Mouse (Mus musculus): ENCODE results near the gene Gm49354. TPM values are rescaled to one million over a fixed set of nuclear protein-coding genes. Genes with fewer than 3 reads are reported as not detected.
"Not testable (repeated sequence)": the region's sequence is repeated elsewhere in the genome, so short reads cannot be mapped to it uniquely, and the experiment has no call there.

Gene Gm49354
- polyA plus RNA-seq, 1 experiment, result not detected

DNA sequence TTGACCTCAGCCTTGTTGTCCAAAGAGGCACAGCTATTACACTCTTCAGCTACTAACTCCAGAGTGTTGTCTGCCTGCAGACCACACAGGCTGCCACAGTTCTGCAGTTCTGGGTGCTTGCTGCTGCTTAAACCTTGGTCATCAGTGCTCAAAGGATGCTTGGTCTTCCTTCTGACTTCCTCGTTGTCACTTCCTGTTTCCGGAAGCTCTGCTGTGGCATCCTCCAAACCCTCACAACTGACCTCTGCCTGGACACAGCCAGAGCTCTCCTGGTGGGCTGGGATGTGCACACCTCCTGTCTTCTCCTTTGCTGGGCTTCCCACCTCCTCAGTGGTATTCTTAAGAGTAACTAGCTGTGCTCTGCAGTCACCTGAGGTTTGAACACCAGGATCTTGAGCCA lies 18.0 kb upstream of the Gm49354 start:
- H3K4me1 ChIP-seq (ENCODE audit: control insufficient read depth, insufficient read depth, low read length), result peaks cover 19% of the 10 kb centered on the region
- H3K27ac ChIP-seq (ENCODE audit: insufficient read depth, low read depth, low read length), result no peak overlapping the region
- TF ChIP-seq POLR2A (IDR thresholded peaks at IDR 0.05; ENCODE audit: borderline replicate concordance, low read depth, low read length) (no peak), CTCF (IDR thresholded peaks at IDR 0.05; ENCODE audit: low read depth, low read length) (no peak)
- no peak overlapping the region for H3K4me3 ChIP-seq (ENCODE audit: insufficient read depth, low read length)

DNA sequence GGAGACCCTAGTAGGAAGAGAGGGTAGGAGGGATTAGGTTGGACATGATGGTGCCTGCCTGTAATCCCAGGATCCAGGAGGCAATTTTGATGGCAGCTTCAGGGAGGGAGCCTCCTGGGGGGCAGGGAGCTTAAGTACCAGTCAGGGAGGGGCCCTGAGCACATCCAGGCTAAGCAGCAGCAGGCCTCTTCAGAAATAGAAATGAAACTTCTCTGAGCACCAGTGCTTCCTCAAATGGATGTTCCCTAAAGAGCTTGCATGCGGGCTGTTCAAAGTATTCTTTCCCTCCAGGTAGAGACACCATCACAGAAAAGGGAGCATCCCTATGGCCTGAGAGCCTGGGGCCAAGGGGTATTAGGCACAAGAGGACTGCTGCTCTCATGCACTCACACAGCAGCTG lies 16.3 kb upstream of the Gm49354 start:
- no peak for TF ChIP-seq POLR2A (IDR thresholded peaks at IDR 0.05; ENCODE audit: borderline replicate concordance, low read depth, low read length)
- no peak for TF ChIP-seq CTCF (IDR thresholded peaks at IDR 0.05; ENCODE audit: low read depth, low read length)
- H3K27ac ChIP-seq (ENCODE audit: insufficient read depth, low read depth, low read length), result no peak overlapping the region
- H3K4me3 ChIP-seq (ENCODE audit: insufficient read depth, low read length), result no peak overlapping the region
- H3K4me1 ChIP-seq (ENCODE audit: control insufficient read depth, insufficient read depth, low read length), result peaks cover 19% of the 10 kb centered on the region

DNA sequence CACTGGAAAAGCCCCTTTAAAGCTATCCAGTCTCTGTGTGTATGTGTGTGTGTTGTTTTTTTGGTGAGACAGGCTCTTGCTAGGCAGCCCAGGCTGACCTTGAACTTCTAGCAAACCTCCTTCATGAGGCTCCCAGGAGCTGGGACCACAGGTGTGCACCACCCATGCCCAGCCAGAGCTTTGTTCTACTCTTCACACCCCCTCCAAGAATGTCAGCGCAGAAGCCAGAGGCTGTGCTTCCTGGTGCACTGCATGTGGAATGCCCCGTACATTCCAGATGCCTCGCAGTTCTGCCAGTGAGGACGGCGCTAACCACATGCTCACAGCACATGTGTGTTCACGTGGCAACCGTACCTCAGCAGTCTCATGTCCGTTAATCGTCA lies 14.4 kb upstream of the Gm49354 start:
- Histone ChIP-seq H3K27ac (ENCODE audit: insufficient read depth, low read depth, low read length) (no peak overlapping the region), H3K4me1 (ENCODE audit: control insufficient read depth, insufficient read depth, low read length) (peaks cover 19% of the 10 kb centered on the region), H3K4me3 (ENCODE audit: insufficient read depth, low read length) (no peak overlapping the region)
- TF ChIP-seq CTCF (IDR thresholded peaks at IDR 0.05; ENCODE audit: low read depth, low read length) (no peak), POLR2A (IDR thresholded peaks at IDR 0.05; ENCODE audit: borderline replicate concordance, low read depth, low read length) (no peak)

DNA sequence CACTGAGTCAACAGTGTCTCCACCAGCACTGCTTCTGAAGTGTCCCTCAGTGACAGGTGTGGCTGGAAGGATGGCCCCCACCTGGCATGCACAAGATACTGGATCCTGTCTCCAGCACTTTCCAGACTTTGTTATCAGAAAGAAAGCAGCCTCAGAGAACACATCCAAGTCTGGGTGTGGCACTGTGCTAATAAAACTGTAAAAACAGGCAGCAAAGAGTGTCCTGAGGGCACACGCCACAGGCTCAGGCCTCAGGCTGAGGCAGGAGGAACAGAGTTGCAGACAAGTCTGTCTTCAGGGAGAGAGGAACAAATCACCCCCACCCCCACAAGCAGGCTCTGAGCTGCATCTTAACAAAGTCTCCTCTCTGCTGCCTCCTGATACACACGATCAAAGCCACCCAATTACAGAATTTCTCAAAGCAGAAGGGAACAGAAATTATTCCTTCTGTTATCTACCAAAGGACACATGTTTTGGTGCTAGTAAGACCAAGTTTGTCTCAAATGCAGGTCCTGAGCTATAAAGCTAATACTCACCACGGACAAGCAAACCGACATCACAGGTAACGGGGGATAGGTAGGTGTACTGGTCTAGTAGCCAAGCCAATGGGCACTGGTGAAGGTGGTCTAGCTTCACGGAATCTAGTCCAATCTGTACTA lies 13.9 kb upstream of the Gm49354 start:
- Histone ChIP-seq H3K4me3 (ENCODE audit: insufficient read depth, low read length) (no peak overlapping the region), H3K4me1 (ENCODE audit: control insufficient read depth, insufficient read depth, low read length) (peaks cover 19% of the 10 kb centered on the region), H3K27ac (ENCODE audit: insufficient read depth, low read depth, low read length) (no peak overlapping the region)
- TF ChIP-seq CTCF (IDR thresholded peaks at IDR 0.05; ENCODE audit: low read depth, low read length) (no peak), POLR2A (IDR thresholded peaks at IDR 0.05; ENCODE audit: borderline replicate concordance, low read depth, low read length) (no peak)

DNA sequence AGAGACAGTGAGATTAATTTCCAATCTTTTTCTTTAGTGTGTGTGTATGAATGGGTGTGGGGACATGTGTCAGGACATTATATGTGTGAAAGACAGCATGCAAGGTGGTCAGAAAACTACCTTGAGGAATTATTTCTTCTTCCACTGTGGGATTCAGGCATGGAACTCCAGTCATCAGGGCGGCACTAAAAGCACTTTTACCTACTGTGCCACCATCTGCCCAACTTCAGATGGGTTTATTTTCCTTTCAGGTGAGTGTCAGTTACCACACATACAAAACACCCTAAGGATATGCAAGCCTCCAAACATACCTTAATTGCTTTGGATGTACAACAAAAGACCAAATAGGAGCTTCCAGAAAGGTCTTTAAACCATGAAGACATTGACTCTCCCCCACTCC lies 12.7 kb upstream of the Gm49354 start:
- TF ChIP-seq CTCF (IDR thresholded peaks at IDR 0.05; ENCODE audit: low read depth, low read length) (no peak), POLR2A (IDR thresholded peaks at IDR 0.05; ENCODE audit: borderline replicate concordance, low read depth, low read length) (no peak)
- H3K4me3 ChIP-seq (ENCODE audit: insufficient read depth, low read length), result no peak overlapping the region
- peaks cover 13% of the 10 kb centered on the region for H3K4me1 ChIP-seq (ENCODE audit: control insufficient read depth, insufficient read depth, low read length)
- H3K27ac ChIP-seq (ENCODE audit: insufficient read depth, low read depth, low read length), result no peak overlapping the region

DNA sequence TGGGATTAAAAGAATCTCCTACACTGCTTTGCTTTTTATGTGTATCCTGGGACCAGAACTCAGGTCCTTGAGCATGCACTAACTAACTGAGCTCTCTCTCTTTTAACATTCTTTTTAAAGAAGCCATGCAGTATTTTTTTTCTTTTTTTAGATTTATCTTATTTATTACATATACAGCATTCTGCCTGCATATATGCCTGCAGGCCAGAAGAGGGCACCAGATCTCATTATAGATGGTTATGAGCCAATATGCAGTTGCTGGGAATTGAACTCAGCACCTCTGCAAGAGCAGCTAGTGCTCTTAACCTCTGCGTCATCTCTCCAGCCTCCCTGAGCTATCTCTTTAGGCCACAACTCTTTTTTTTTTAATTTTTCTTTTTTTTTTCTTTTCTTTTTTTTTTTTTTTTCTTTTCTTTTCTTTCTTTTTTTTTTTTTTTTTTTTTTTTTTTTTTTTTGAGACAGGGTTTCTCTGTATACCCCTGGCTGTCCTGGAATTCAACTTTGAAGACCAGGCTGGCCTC lies 2.2 kb downstream of the Gm49354 start:
- H3K27ac ChIP-seq (ENCODE audit: insufficient read depth, low read depth, low read length); H3K4me3 ChIP-seq (ENCODE audit: insufficient read depth, low read length): not testable (repeated sequence)
- peaks cover 15% of the 10 kb centered on the region for H3K4me1 ChIP-seq (ENCODE audit: control insufficient read depth, insufficient read depth, low read length)

DNA sequence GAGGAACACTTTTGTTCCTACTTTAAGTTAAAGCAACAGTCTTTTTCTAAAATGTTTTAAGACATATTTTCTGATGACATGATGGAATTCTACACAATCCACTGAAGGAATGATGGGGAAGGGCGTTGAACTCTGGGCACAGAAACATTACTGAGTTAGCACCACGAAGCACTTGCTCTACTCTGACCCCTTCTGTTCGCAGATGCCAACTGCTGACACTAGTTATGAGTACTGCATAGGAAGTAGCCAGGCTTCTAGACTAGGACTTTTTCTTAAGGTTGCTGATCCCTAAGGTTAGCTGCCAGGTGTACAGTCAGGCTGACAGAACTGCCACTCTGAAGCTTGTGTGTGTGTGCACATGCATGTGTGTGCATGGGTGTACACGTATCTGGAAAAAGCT lies 2.8 kb downstream of the Gm49354 start:
- TF ChIP-seq CTCF (IDR thresholded peaks at IDR 0.05; ENCODE audit: low read depth, low read length), result no peak
- no peak for TF ChIP-seq POLR2A (IDR thresholded peaks at IDR 0.05; ENCODE audit: borderline replicate concordance, low read depth, low read length)
- Histone ChIP-seq H3K4me1 (ENCODE audit: control insufficient read depth, insufficient read depth, low read length) (peaks cover 15% of the 10 kb centered on the region), H3K27ac (ENCODE audit: insufficient read depth, low read depth, low read length) (no peak overlapping the region), H3K4me3 (ENCODE audit: insufficient read depth, low read length) (no peak overlapping the region)

DNA sequence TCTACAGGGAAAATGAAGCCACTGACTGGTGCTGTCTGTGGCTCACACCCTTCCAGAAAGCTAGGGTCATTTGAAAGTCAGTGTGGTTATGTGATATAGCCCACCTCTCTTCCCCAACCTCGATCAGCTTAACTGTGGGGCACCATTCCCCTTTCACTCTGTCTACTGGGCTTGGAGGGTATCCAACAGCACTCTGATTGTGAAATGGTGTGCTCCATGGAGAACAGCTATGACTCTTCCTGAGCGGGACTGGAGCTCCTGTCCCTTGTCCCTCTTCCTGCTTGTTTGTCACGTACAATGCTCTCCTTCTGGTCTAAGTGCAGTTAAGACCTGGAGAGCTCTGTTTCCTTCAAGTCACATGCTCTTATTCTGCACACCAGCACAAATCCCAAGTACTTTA lies 6.9 kb downstream of the Gm49354 start:
- Histone ChIP-seq H3K4me1 (ENCODE audit: control insufficient read depth, insufficient read depth, low read length) (peaks cover 30% of the 10 kb centered on the region), H3K27ac (ENCODE audit: insufficient read depth, low read depth, low read length) (no peak overlapping the region), H3K4me3 (ENCODE audit: insufficient read depth, low read length) (no peak overlapping the region)
- TF ChIP-seq CTCF (IDR thresholded peaks at IDR 0.05; ENCODE audit: low read depth, low read length) (no peak), POLR2A (IDR thresholded peaks at IDR 0.05; ENCODE audit: borderline replicate concordance, low read depth, low read length) (no peak)

DNA sequence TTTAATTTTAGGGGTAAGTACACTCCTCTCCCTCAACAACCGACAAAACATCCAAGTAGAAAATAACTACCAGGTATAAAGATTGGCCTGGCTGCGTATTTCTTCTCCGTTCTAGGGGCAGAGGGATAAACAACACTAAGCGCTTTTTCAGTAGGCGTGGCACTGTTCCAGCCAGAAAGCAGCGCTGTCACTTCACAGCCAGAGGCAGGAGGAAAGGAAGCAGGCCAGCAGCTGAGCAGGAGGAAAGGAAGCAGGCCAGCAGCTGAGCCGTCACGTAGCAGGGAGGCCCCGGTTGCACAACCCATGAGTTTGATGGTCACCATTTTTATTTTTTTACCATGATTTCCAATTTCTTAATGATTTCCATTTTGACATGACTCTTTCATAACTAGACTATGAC lies 10.8 kb downstream of the Gm49354 start:
- TF ChIP-seq POLR2A (IDR thresholded peaks at IDR 0.05; ENCODE audit: borderline replicate concordance, low read depth, low read length), result no peak
- no peak for TF ChIP-seq CTCF (IDR thresholded peaks at IDR 0.05; ENCODE audit: low read depth, low read length)
- Histone ChIP-seq H3K4me3 (ENCODE audit: insufficient read depth, low read length) (no peak overlapping the region), H3K27ac (ENCODE audit: insufficient read depth, low read depth, low read length) (peak overlapping the region; percentile 85), H3K4me1 (ENCODE audit: control insufficient read depth, insufficient read depth, low read length) (peaks cover 38% of the 10 kb centered on the region)

DNA sequence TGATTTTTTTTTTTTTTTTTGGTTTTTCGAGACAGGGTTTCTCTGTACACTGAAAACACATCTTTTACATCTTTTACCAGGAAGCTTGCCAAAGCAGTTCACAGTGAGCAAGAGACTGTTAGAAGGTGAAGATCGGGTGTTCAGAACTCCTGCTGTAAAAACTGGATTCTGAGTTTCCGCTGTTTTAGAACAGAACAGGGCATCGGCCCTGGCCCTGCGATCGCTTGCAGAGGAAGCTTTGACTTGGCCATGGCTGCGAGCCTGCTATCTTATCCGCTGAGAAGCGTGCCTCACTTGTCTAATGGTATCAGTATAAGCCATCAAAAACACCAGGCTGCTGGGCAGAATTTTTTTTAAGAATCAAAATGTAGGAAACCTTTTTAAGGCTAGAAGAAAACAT lies 11.2 kb downstream of the Gm49354 start:
- H3K4me1 ChIP-seq (ENCODE audit: control insufficient read depth, insufficient read depth, low read length), result peaks cover 41% of the 10 kb centered on the region
- H3K27ac ChIP-seq (ENCODE audit: insufficient read depth, low read depth, low read length), result peak overlapping the region; percentile 85
- TF ChIP-seq POLR2A (IDR thresholded peaks at IDR 0.05; ENCODE audit: borderline replicate concordance, low read depth, low read length), result no peak
- TF ChIP-seq CTCF (IDR thresholded peaks at IDR 0.05; ENCODE audit: low read depth, low read length), result no peak
- peak overlapping the region; percentile 66 for H3K4me3 ChIP-seq (ENCODE audit: insufficient read depth, low read length)

DNA sequence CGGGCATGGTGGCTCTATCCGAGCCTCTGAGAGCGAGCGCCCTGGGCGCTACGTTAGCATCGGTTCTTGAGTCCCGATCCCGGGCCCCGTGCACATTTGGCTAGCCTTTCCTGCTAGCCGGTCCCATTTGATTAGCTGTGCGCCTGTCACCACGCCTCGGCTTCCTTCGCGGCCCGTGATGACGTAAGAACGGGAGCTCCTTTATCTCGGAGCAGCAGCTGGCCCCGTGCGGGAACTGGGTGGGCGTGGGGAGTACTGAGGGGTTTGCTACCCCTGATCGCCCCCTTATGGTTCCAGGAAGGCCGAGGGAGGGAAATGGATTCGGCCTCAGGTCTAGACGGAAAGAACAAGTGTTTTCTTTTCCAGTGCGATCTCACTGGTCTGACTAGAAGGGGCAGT lies 11.9 kb downstream of the Gm49354 start:
- peaks cover 38% of the 10 kb centered on the region for H3K4me1 ChIP-seq (ENCODE audit: control insufficient read depth, insufficient read depth, low read length)
- TF ChIP-seq POLR2A (IDR thresholded peaks at IDR 0.05; ENCODE audit: borderline replicate concordance, low read depth, low read length) (no peak; the same call in 1 of the 2 replicates), CTCF (IDR thresholded peaks at IDR 0.05; ENCODE audit: low read depth, low read length) (no peak)
- H3K27ac ChIP-seq (ENCODE audit: insufficient read depth, low read depth, low read length), result peak overlapping the region; percentile 85
- peak overlapping the region; percentile 66 for H3K4me3 ChIP-seq (ENCODE audit: insufficient read depth, low read length)

Data from bone marrow macrophage, adult 2 months (primary cell).